Mouse (Mus musculus) Patski (cell line): ENCODE measurements at regions not wholly inside any gene's neighbourhood (a gene's known extent, or its start where the extent isn't known, plus 50 kb on each side); places are given as distances from the start of the nearest gene placed in this dataset.

Source experiments
- ATAC-seq: fragments of 100-300 bp; one replicate; pipeline ENCODE4 v1.8.0; 2021
- CTCF ChIA-PET: fragments of 350-600 bp; sonication (Branson Sonifier 250); formaldehyde crosslinking; loops from one replicate; lab custom pipeline; 2022; ENCODE audit warnings: inconsistent platforms; lab: Charles Lee
- POLR2A ChIA-PET: fragments of 350-600 bp; sonication (Branson Sonifier 250); formaldehyde crosslinking; loops from one replicate; lab custom pipeline; 2022; ENCODE audit warnings: antibody characterized with exemption, inconsistent platforms; lab: Charles Lee
- DNase-seq: peaks from one replicate; pipeline ENCODE4 v3.0.0-alpha.2; 2011; ENCODE audit warnings: low read depth, low spot score
- H3K27me3 ChIP-seq: fragments of 371-371 bp; one replicate; pipeline ENCODE4 v1.5.1; 2021
- CTCF ChIP-seq: fragments of 100-300 bp; IDR thresholded peaks from one replicate; pipeline ENCODE4 v1.5.1; 2021
- in situ Hi-C: fragments of 300-500 bp; cut with MboI; formaldehyde crosslinking; loops from 3 replicates; pipeline ENCODE4 v1.11.1; 2018; ENCODE audit warnings: low pct_unique_long_range_greater_than_20kb, mixed read lengths

DNA sequence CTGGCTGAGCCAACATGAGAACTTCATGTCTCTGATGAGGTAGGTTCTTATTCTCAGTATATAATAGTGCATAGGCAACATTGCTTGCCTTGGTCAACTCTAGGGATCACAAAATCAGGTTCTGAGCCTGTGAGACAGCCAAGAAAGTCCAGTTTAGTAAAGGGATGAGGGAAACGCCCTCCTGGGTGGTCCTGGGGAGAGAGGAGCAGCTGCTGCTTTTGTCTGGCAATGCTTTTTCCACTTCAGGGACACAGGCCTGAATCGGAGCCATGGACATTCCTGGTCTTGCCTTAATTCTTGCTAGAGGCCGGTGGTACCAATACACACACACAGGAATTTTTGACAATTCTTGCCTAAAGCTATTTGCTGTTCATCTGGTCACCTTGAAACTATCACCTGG lies 169.8 kb downstream of the Plpp3 start:
- ChIA-PET POLR2A (no interaction called here), CTCF (no interaction called here)
- no peak for TF ChIP-seq CTCF
- ATAC-seq, result no peak
- H3K27me3 ChIP-seq, result no peaks in the 10 kb centered on the region
- in situ Hi-C loops, result no loop called here
- DNase-seq, result no peak

DNA sequence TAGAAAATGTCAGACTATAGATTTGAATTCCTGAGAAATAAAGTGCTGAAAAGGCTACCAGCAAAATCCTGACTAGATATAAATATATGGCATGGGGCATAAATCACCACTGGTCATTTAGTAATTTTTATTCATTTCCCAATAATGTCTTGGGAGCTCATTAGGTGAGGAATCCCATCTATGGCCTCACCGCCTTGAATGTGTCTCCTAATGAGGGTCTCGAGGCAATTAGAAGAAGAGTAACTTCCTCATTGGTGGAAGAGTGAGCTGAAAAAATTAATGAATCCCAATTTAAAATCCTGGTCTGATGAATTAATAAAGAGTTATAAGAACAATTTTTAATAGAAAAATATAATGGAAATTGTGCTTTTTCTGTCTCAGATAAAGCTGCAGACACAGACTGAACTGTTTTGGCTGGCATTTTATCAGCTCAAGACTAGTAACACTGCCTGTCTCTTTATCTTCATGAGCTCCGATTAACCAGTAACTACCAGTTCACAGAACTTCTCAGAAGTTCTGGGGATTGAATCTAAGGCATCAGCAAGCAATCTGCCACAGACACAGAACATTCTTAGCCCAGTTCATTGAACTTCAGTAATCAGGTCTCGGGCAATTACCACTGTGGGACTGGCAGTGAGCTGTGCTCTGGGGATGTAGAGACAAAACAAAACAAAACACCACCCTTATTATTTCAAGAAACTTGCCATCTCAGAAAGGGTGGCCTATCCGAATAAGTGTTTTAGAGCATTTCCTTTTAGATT lies 170.7 kb downstream of the Plpp3 start:
- POLR2A ChIA-PET, result interaction anchor here (0.7 kb wide), 1 partner anchor 324 kb away, joined by 3 read pairs; no protein-coding TSS in a partner anchor
- DNase-seq (no peak), ATAC-seq (no peak)
- in situ Hi-C loops, result no loop called here
- TF ChIP-seq CTCF, result no peak
- H3K27me3 ChIP-seq, result no peaks in the 10 kb centered on the region
- CTCF ChIA-PET, result no interaction called here

DNA sequence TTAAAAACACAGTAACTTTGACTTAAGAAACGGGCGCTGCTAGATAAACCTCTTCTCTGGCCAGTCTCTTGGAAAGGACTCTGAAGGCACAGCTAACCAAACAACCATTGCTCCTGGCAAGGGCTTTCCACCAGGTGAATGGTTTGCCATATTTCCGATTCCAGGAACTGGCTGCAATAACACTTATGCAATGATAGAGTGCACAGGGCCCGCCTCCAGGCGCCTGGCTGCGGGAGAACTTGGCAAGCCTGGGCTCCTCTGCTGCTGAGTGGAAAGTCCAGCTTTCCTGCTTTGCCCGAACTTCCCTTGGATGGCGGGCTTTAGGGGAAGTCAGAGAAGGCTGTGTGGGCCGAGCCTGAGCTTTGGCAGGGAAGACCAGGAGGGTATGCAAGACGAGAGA lies 171.6 kb downstream of the Plpp3 start:
- DNase-seq (no peak), ATAC-seq (no peak)
- H3K27me3 ChIP-seq, result no peaks in the 10 kb centered on the region
- POLR2A ChIA-PET, result no interaction called here
- CTCF ChIA-PET, result no interaction called here
- TF ChIP-seq CTCF, result no peak
- in situ Hi-C loops, result no loop called here

DNA sequence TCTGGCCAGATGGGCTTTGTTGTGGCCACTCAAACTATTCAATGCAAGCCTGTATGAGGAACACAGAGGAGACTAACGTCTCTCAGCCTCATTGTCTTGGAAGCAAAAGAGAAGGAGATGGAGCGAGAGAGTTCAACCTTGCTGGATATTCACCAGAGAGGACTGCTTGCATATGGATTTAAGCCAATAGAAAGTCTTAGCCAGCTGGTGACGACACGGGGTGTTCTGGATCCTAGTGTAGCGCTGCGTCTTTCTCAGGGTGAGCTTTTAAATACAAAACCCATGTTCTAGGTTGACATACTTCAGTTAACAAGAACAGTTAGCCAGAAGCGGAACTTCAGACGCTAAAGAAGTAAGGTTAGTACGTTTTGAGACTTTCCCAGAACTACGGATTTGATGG lies 174.9 kb downstream of the Plpp3 start:
- in situ Hi-C loops, result no loop called here

DNA sequence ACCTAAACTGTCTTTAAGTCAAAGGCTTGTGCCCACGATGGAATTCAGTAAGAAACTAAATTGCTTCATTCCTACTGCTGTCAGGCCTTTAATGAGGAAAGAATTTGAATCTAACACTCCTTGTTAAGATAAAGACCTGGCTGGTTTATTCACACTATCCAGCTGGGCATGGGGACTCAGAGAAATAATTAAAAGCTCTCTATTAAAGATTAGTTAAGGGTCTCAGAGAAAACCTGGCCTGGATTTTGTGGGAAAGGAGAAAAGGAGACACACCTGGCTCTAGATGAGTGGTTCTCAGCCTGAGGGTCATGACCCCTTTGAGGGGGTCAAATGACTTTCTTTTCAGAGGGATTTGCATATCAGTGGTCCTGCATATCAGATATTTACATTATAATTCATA lies 178.7 kb downstream of the Plpp3 start:
- DNase-seq (no peak), ATAC-seq (no peak)
- in situ Hi-C loops, result no loop called here
- POLR2A ChIA-PET, result no interaction called here
- no peaks in the 10 kb centered on the region for H3K27me3 ChIP-seq
- no peak for TF ChIP-seq CTCF
- CTCF ChIA-PET, result no interaction called here

More for the DNA sequence above, 174.9 kb downstream of the Plpp3 start:
- no peak for ATAC-seq
- ChIA-PET CTCF (no interaction called here), POLR2A (no interaction called here)
- TF ChIP-seq CTCF, result no peak
- no peak for DNase-seq
- H3K27me3 ChIP-seq, result no peaks in the 10 kb centered on the region

DNA sequence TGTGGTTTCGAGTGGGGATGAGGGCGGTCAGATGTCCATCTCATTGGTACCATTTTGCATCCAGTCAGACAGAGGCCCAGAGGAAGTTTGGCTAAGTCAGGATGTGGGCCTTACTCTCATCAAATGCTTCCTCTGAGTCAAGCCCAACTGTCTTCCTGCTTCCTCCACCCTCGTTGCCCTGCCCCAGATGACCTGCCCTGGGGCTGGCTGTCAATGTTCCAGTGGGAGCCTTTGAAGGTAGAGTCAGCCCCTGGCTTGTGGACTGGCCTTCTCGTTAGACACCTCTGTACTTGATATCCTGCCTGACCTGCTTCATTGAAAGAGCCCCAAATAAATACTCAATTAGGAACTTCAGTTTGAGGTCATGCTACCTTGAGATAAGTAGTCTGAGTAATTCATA lies 179.4 kb downstream of the Plpp3 start:
- ChIA-PET POLR2A (no interaction called here), CTCF (no interaction called here)
- ATAC-seq (no peak), DNase-seq (no peak)
- TF ChIP-seq CTCF, result no peak
- in situ Hi-C loops, result no loop called here
- H3K27me3 ChIP-seq, result no peaks in the 10 kb centered on the region

DNA sequence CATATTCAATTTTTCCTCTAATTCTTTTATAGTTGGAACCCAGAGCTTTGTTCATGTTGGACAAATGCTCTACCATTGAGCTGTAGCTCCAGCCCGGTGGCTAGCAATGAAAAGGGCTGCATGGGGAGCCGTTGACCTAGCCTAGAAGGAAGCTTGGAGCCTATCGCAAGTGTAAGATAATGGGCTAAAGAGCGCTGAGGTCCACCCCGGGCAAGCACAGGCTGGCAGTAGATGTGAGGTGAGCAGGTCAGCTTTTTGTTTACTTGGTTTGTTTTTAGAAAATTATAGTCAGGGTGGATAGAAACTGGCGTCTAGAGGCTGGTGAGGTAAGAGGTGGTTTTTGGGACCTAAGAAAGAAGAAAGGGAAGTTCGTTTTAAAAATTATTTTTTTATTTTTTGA lies 181.0 kb downstream of the Plpp3 start:
- ATAC-seq (no peak), DNase-seq (no peak)
- in situ Hi-C loops, result no loop called here
- TF ChIP-seq CTCF, result no peak
- POLR2A ChIA-PET, result no interaction called here
- CTCF ChIA-PET, result no interaction called here
- no peaks in the 10 kb centered on the region for H3K27me3 ChIP-seq

DNA sequence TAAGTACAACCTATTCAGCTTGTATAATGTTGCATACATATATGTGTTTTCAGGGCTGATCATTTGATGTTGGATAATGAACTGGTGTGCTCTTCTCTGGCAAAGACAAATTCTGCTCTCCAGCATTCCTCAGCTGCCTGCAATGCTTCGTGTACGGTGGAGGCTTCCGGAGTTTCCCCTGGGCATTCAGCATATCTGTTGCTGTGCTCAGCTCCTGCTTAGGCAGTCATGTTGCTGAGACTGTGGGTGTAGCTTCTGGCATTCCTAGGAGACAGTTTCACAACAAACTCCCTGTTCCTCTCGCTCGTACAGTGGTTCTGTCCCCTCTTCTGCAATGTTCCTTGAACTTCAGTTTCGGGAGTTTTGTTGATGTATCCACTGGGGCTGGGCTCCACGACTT lies 181.7 kb downstream of the Plpp3 start:
- DNase-seq (no peak), ATAC-seq (no peak)
- no peaks in the 10 kb centered on the region for H3K27me3 ChIP-seq
- no peak for TF ChIP-seq CTCF
- in situ Hi-C loops, result no loop called here
- CTCF ChIA-PET, result no interaction called here
- POLR2A ChIA-PET, result no interaction called here

DNA sequence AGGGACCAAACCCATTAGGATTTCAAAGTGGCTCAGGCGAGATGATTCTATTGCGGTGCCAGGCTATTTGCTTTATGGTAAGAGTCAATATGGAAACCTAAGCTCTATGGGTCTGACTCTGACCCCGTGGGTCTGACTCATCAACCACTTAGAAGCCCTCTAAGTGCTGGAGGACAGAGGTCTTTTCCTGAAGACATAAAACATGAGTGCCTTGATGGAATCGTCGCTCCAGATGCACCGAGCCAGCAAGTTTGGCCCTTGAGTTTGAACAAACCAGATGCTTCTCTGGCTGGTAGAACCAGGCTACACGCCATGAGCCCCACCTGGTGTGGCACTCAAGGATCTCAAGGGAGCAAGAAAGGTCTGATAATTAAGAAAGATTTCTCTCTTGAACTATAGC lies 184.1 kb downstream of the Plpp3 start:
- DNase-seq, result no peak
- in situ Hi-C loops, result no loop called here
- CTCF ChIA-PET, result no interaction called here
- POLR2A ChIA-PET, result no interaction called here
- no peaks in the 10 kb centered on the region for H3K27me3 ChIP-seq
- TF ChIP-seq CTCF, result no peak
- no peak for ATAC-seq

DNA sequence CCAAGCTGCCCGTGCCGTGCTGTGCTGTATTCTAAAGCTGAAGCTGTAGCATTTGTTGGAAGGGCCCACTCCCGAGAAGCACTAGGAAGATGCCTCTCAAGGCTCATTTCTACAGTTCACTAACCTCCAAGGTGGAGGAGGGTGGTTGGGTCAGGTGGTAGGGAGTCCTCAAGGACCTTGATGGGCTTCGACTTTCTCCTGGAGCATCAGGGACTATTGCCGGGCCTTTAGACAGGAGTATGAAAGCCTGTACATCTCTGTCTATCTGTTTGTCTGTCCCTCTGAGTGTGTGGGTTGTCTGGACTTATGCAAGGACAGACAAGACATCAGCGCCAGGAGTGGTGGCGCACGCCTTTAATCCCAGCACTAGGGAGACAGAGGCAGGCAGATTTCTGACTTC lies 189.7 kb downstream of the Plpp3 start:
- in situ Hi-C loops, result no loop called here
- POLR2A ChIA-PET, result no interaction called here
- CTCF ChIA-PET, result no interaction called here

DNA sequence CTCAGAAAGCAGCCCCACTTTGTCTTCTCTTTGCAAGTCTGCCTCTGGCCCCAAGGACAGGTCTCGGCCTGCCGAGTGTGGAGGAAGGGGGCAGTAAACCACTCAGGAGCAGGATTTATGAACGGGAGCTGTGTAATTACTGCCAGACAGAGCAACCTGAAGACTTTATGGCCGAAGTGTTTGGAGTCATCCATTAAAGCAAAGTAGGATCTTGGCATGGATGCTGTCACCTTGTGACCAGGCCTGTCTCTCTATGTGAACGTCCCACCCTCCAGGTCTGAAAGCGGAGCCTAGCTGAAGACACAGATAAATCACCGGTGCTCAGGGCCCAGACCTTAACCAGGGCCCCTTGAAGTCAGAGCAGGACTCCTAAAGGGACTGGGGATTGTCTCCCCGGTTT lies 190.8 kb downstream of the Plpp3 start:
- POLR2A ChIA-PET, result no interaction called here
- in situ Hi-C loops, result no loop called here
- DNase-seq (no peak), ATAC-seq (no peak)
- CTCF ChIA-PET, result no interaction called here
- no peak for TF ChIP-seq CTCF
- no peaks in the 10 kb centered on the region for H3K27me3 ChIP-seq

More for the DNA sequence above, 189.7 kb downstream of the Plpp3 start:
- no peak for DNase-seq
- no peak for ATAC-seq
- no peak for TF ChIP-seq CTCF
- H3K27me3 ChIP-seq, result no peaks in the 10 kb centered on the region
